ENCODE assay signal across 8 mouse cellular contexts in genomic region chr9:85325201-85325868, GRCm38 (mm10). TPM values are rescaled to one million over a fixed set of nuclear protein-coding genes. Genes with fewer than 3 reads are reported as not detected.
A peak's percentile ranks its signal among the peaks of the same experiment; 100 is the strongest.
DNase-seq lines count a peak whose midpoint lies in the region; ATAC-seq and TF ChIP-seq lines count a peak whose summit lies in the region.

No protein-coding gene starts in this region.

- H3K4me3 ChIP-seq in gastrocnemius, adult 2 months = peak overlapping the region; percentile 88
- H3K4me3 ChIP-seq in embryonic facial prominence, embryonic 14.5 days (ENCODE audit: low read depth, low read length) = peak overlapping the region; percentile 66
- H3K4me3 ChIP-seq in hindbrain, embryonic 14.5 days (replicated peaks; ENCODE audit: low read length) = peak overlapping the region; percentile 71
- peak overlapping the region; percentile 76 for H3K4me3 ChIP-seq in midbrain, embryonic 12.5 days

- WGBS in embryonic facial prominence, embryonic 14.5 days = 32% methylated on average over 17 of the region's 17 CpGs
- 38% methylated on average over 17 of the region's 17 CpGs for WGBS in hindbrain, embryonic 14.5 days
- 54% methylated on average over 17 of the region's 17 CpGs for WGBS in midbrain, embryonic 12.5 days

- peaks cover 12% of the 10 kb centered on the region; the same call in 1 of the 2 replicates for H3K27me3 ChIP-seq in embryonic facial prominence, embryonic 14.5 days (replicated peaks; ENCODE audit: control insufficient read depth, insufficient read depth, low read length)
- no peaks in the 10 kb centered on the region for H3K27me3 ChIP-seq in hindbrain, embryonic 14.5 days (ENCODE audit: control insufficient read depth, insufficient read depth, low read length)
- peaks cover 32% of the 10 kb centered on the region for H3K27me3 ChIP-seq in midbrain, embryonic 12.5 days

- intact Hi-C loops in gastrocnemius, adult 2 months (cut with DNase I) = loop anchor here (5.0 to 10.0 kb wide), 2 partner anchors 359 to 858 kb away; no protein-coding TSS in a partner anchor
- intact Hi-C loops in left cerebral cortex, postnatal 36 days (cut with DNase I) = loop anchor here (5.0 to 10.0 kb wide), 3 partner anchors 983 to 1368 kb away; no protein-coding TSS in a partner anchor

- DNase-seq in gastrocnemius, adult 2 months = no peak
- DNase-seq in gastrocnemius, postnatal 4 days (ENCODE audit: low spot score in 2 of 2) = no peak
- DNase-seq in embryonic facial prominence, embryonic 14.5 days (ENCODE audit: low spot score) = no peak
- no peak for DNase-seq in hindbrain, embryonic 14.5 days (ENCODE audit: low spot score)
- no peak for DNase-seq in urinary bladder, postnatal 14 days (ENCODE audit: low spot score)
- no peak for DNase-seq in cerebellum, adult 11 months
- no peak for DNase-seq in left cerebral cortex, postnatal 36 days (ENCODE audit: low spot score in 2 of 2)

- H3K27ac ChIP-seq in gastrocnemius, adult 2 months = peak overlapping the region; percentile 88
- H3K27ac ChIP-seq in embryonic facial prominence, embryonic 14.5 days (replicated peaks; ENCODE audit: low read depth, low read length) = no peak overlapping the region
- no peak overlapping the region for H3K27ac ChIP-seq in hindbrain, embryonic 14.5 days
- H3K27ac ChIP-seq in midbrain, embryonic 12.5 days (replicated peaks) = no peak overlapping the region

- peak overlapping the region; percentile 71 for H3K9ac ChIP-seq in embryonic facial prominence, embryonic 14.5 days (ENCODE audit: low read depth, low read length)
- H3K9ac ChIP-seq in hindbrain, embryonic 14.5 days = peak overlapping the region; percentile 54; the same call in 1 of the 2 replicates
- no peak overlapping the region for H3K9ac ChIP-seq in midbrain, embryonic 12.5 days (replicated peaks)

- peak overlapping the region; percentile 89 for H3K4me2 ChIP-seq in embryonic facial prominence, embryonic 14.5 days (ENCODE audit: low read depth, low read length)
- H3K4me2 ChIP-seq in hindbrain, embryonic 14.5 days (replicated peaks) = peak overlapping the region; percentile 96
- peak overlapping the region; percentile 91 for H3K4me2 ChIP-seq in midbrain, embryonic 12.5 days (replicated peaks)

- no peaks in the 10 kb centered on the region for H3K9me3 ChIP-seq in embryonic facial prominence, embryonic 14.5 days (ENCODE audit: control insufficient read depth, low read length)
- no peaks in the 10 kb centered on the region for H3K9me3 ChIP-seq in hindbrain, embryonic 14.5 days (ENCODE audit: control insufficient read depth, low read length)
- no peaks in the 10 kb centered on the region for H3K9me3 ChIP-seq in midbrain, embryonic 12.5 days

- H3K36me3 ChIP-seq in embryonic facial prominence, embryonic 14.5 days (ENCODE audit: control insufficient read depth, insufficient read depth, low read length) = no peaks in the 10 kb centered on the region
- H3K36me3 ChIP-seq in hindbrain, embryonic 14.5 days (replicated peaks; ENCODE audit: control insufficient read depth, insufficient read depth) = no peaks in the 10 kb centered on the region
- no peaks in the 10 kb centered on the region for H3K36me3 ChIP-seq in midbrain, embryonic 12.5 days

- H3K4me1 ChIP-seq in embryonic facial prominence, embryonic 14.5 days (ENCODE audit: control insufficient read depth, insufficient read depth, low read length) = no peaks in the 10 kb centered on the region
- 0 out of 2 replicates have a peak, but pooled peaks cover 5% of the 10 kb centered on the region for H3K4me1 ChIP-seq in hindbrain, embryonic 14.5 days (replicated peaks; ENCODE audit: control insufficient read depth, insufficient read depth, low read length)
- peaks cover 8% of the 10 kb centered on the region for H3K4me1 ChIP-seq in midbrain, embryonic 12.5 days

- TF ChIP-seq CTCF in gastrocnemius, adult 2 months (IDR thresholded peaks at IDR 0.05) = no peak

- ATAC-seq in embryonic facial prominence, embryonic 14.5 days (ENCODE audit: low read depth) = no peak
- ATAC-seq in hindbrain, embryonic 14.5 days (ENCODE audit: low FRiP score) = no peak
- ATAC-seq in midbrain, embryonic 12.5 days (ENCODE audit: low FRiP score, low read depth) = no peak

RNA-seq across cellular contexts. Expression of gene Tent5a, which starts 1.8 kb away (rescaled TPM):
- 1 to 10 TPM; 1.8 to 3.4 TPM for total RNA-seq in gastrocnemius, adult 2 months (2021)
- total RNA-seq in gastrocnemius, postnatal 4 days (2021) = 10 to 100 TPM; 13.5 to 14.1 TPM
- polyA plus RNA-seq in embryonic facial prominence, embryonic 14.5 days (2014; fragmentation: Nextera tagmentation; extraction: Ambion mirVana) = 29.6 and 34.2 TPM in 2 replicates
- 8.2 and 10.3 TPM in 2 replicates for polyA plus RNA-seq in hindbrain, embryonic 14.5 days (2014; fragmentation: Nextera tagmentation; extraction: Ambion mirVana)
- 6.7 and 9.9 TPM in 2 replicates for polyA plus RNA-seq in midbrain, embryonic 12.5 days (2016; fragmentation: Nextera tagmentation; extraction: Ambion mirVana)
- 1 to 10 TPM; 3.0 to 3.2 TPM for total RNA-seq in left cerebral cortex, postnatal 36 days (2021)

RNA-seq across cellular contexts. Expression of gene Gm11114, which starts 12.8 kb away (rescaled TPM):
- total RNA-seq in gastrocnemius, adult 2 months (2021) = not detected
- total RNA-seq in gastrocnemius, postnatal 4 days (2021) = not detected
- polyA plus RNA-seq in embryonic facial prominence, embryonic 14.5 days (2014; fragmentation: Nextera tagmentation; extraction: Ambion mirVana) = not detected in 2 replicates
- not detected in 2 replicates for polyA plus RNA-seq in hindbrain, embryonic 14.5 days (2014; fragmentation: Nextera tagmentation; extraction: Ambion mirVana)
- not detected in 2 replicates for polyA plus RNA-seq in midbrain, embryonic 12.5 days (2016; fragmentation: Nextera tagmentation; extraction: Ambion mirVana)
- not detected for total RNA-seq in left cerebral cortex, postnatal 36 days (2021)
